ENCODE assay signal across 8 mouse cellular contexts in genomic region chr15:103304616-103304969, GRCm38 (mm10). TPM values are rescaled to one million over a fixed set of nuclear protein-coding genes. Genes with fewer than 3 reads are reported as not detected.
DNase-seq lines count a peak whose midpoint lies in the region; ATAC-seq lines count a peak whose summit lies in the region.

No protein-coding gene starts in this region.

- H3K27ac ChIP-seq in neural tube, embryonic 11.5 days (ENCODE audit: low read depth, low read length) = peak overlapping the region; percentile 99
- H3K27ac ChIP-seq in forebrain, embryonic 10.5 days = peak overlapping the region; percentile 97
- peak overlapping the region; percentile 98 for H3K27ac ChIP-seq in kidney, embryonic 15.5 days
- peak overlapping the region; percentile 100 for H3K27ac ChIP-seq in neural tube, embryonic 14.5 days (ENCODE audit: low read depth, low read length)

- no peaks in the 10 kb centered on the region for H3K9me3 ChIP-seq in neural tube, embryonic 11.5 days (ENCODE audit: control insufficient read depth, low read length)
- H3K9me3 ChIP-seq in forebrain, embryonic 10.5 days = no peaks in the 10 kb centered on the region
- no peaks in the 10 kb centered on the region for H3K9me3 ChIP-seq in kidney, embryonic 15.5 days (replicated peaks)
- no peaks in the 10 kb centered on the region for H3K9me3 ChIP-seq in neural tube, embryonic 14.5 days (ENCODE audit: control insufficient read depth, low read length)

- peak overlapping the region; percentile 63 for H3K9ac ChIP-seq in neural tube, embryonic 11.5 days (ENCODE audit: low read length)
- H3K9ac ChIP-seq in kidney, embryonic 15.5 days = peak overlapping the region; percentile 56
- peak overlapping the region; percentile 39 for H3K9ac ChIP-seq in neural tube, embryonic 14.5 days (replicated peaks; ENCODE audit: low read depth, low read length)

- H3K27me3 ChIP-seq in neural tube, embryonic 11.5 days (ENCODE audit: control insufficient read depth, insufficient read depth, low read length) = 0 out of 2 replicates have a peak, but pooled peaks cover 2% of the 10 kb centered on the region
- peaks cover 21% of the 10 kb centered on the region for H3K27me3 ChIP-seq in forebrain, embryonic 10.5 days (ENCODE audit: poor library complexity, severe bottlenecking)
- no peaks in the 10 kb centered on the region for H3K27me3 ChIP-seq in kidney, embryonic 15.5 days
- H3K27me3 ChIP-seq in neural tube, embryonic 14.5 days (ENCODE audit: control insufficient read depth, insufficient read depth, low read length) = no peaks in the 10 kb centered on the region

- H3K4me3 ChIP-seq in neural tube, embryonic 11.5 days (ENCODE audit: low read depth, low read length) = peak overlapping the region; percentile 19
- peak overlapping the region; percentile 59 for H3K4me3 ChIP-seq in forebrain, embryonic 10.5 days
- H3K4me3 ChIP-seq in kidney, embryonic 15.5 days (replicated peaks) = peak overlapping the region; percentile 48
- peak overlapping the region; percentile 22 for H3K4me3 ChIP-seq in neural tube, embryonic 14.5 days (ENCODE audit: low read depth, low read length)

- H3K4me1 ChIP-seq in neural tube, embryonic 11.5 days (ENCODE audit: control insufficient read depth, insufficient read depth, low read length) = peaks cover 70% of the 10 kb centered on the region
- peaks cover 88% of the 10 kb centered on the region for H3K4me1 ChIP-seq in forebrain, embryonic 10.5 days
- peaks cover 94% of the 10 kb centered on the region for H3K4me1 ChIP-seq in kidney, embryonic 15.5 days
- peaks cover 68% of the 10 kb centered on the region for H3K4me1 ChIP-seq in neural tube, embryonic 14.5 days (ENCODE audit: control insufficient read depth, insufficient read depth, low read length)

- H3K4me2 ChIP-seq in neural tube, embryonic 11.5 days (ENCODE audit: low read depth) = peak overlapping the region; percentile 59
- peak overlapping the region; percentile 67 for H3K4me2 ChIP-seq in kidney, embryonic 15.5 days
- H3K4me2 ChIP-seq in neural tube, embryonic 14.5 days (ENCODE audit: low read depth, low read length) = peak overlapping the region; percentile 45

- DNase-seq in neural tube, embryonic 11.5 days (ENCODE audit: low spot score) = no peak
- DNase-seq in neural tube, embryonic 10.5 days (ENCODE audit: extremely low spot score, low spot score) = no peak
- no peak for DNase-seq in forebrain, embryonic 10.5 days (ENCODE audit: extremely low spot score, low spot score)
- DNase-seq in adrenal gland, postnatal 10 days = no peak
- DNase-seq in left cerebral cortex, adult 11 months (ENCODE audit: low spot score) = no peak
- no peak for DNase-seq in thymus, postnatal 14 days

- H3K36me3 ChIP-seq in neural tube, embryonic 11.5 days (ENCODE audit: control insufficient read depth, insufficient read depth, low read length) = no peaks in the 10 kb centered on the region
- no peaks in the 10 kb centered on the region for H3K36me3 ChIP-seq in forebrain, embryonic 10.5 days (replicated peaks)
- H3K36me3 ChIP-seq in kidney, embryonic 15.5 days = no peaks in the 10 kb centered on the region
- no peaks in the 10 kb centered on the region for H3K36me3 ChIP-seq in neural tube, embryonic 14.5 days (ENCODE audit: control insufficient read depth, insufficient read depth, low read length)

- 2% methylated on average over 9 of the region's 9 CpGs for WGBS in neural tube, embryonic 11.5 days
- WGBS in forebrain, embryonic 10.5 days = 2% methylated on average over 9 of the region's 9 CpGs
- WGBS in kidney, embryonic 15.5 days = under 1% methylated on average over 9 of the region's 9 CpGs
- WGBS in neural tube, embryonic 14.5 days = 0% methylated on average over 9 of the region's 9 CpGs

- peak; percentile 39 for ATAC-seq in neural tube, embryonic 11.5 days (ENCODE audit: insufficient read depth, low FRiP score, low TSS enrichment)
- peak; percentile 20 for ATAC-seq in kidney, embryonic 15.5 days (replicated peaks; ENCODE audit: low FRiP score)
- ATAC-seq in neural tube, embryonic 14.5 days (ENCODE audit: low read depth) = peak; percentile 5

RNA-seq across cellular contexts. Expression of gene Gpr84, which starts 5.8 kb away (rescaled TPM):
- 0.34 and 0.50 TPM in 2 replicates for polyA plus RNA-seq in neural tube, embryonic 11.5 days (2014; fragmentation: Nextera tagmentation; extraction: Ambion mirVana)
- 0.14 and 0.36 TPM in 2 replicates for polyA plus RNA-seq in forebrain, embryonic 10.5 days (2016; fragmentation: Nextera tagmentation; extraction: Ambion mirVana)
- 0.42 and 0.48 TPM in 2 replicates for polyA plus RNA-seq in kidney, embryonic 15.5 days (2015; fragmentation: Nextera tagmentation; extraction: Ambion mirVana)
- polyA plus RNA-seq in neural tube, embryonic 14.5 days (2014; fragmentation: Nextera tagmentation; extraction: Ambion mirVana) = 0.35 and 0.40 TPM in 2 replicates
- total RNA-seq in adrenal gland, postnatal 10 days (2021) = not detected

RNA-seq across cellular contexts. Expression of gene Copz1, which starts 32.1 kb away (rescaled TPM):
- 307 and 317 TPM in 2 replicates for polyA plus RNA-seq in neural tube, embryonic 11.5 days (2014; fragmentation: Nextera tagmentation; extraction: Ambion mirVana)
- polyA plus RNA-seq in forebrain, embryonic 10.5 days (2016; fragmentation: Nextera tagmentation; extraction: Ambion mirVana) = 279 and 280 TPM in 2 replicates
- polyA plus RNA-seq in kidney, embryonic 15.5 days (2015; fragmentation: Nextera tagmentation; extraction: Ambion mirVana) = 298 and 300 TPM in 2 replicates
- polyA plus RNA-seq in neural tube, embryonic 14.5 days (2014; fragmentation: Nextera tagmentation; extraction: Ambion mirVana) = 195 and 216 TPM in 2 replicates
- 100 to 1,000 TPM; 114 TPM for total RNA-seq in adrenal gland, postnatal 10 days (2021)

RNA-seq across cellular contexts. Expression of gene Zfp385a, which starts 35.3 kb away (rescaled TPM):
- polyA plus RNA-seq in neural tube, embryonic 11.5 days (2014; fragmentation: Nextera tagmentation; extraction: Ambion mirVana) = 26.1 and 27.5 TPM in 2 replicates
- 23.1 and 23.6 TPM in 2 replicates for polyA plus RNA-seq in forebrain, embryonic 10.5 days (2016; fragmentation: Nextera tagmentation; extraction: Ambion mirVana)
- polyA plus RNA-seq in kidney, embryonic 15.5 days (2015; fragmentation: Nextera tagmentation; extraction: Ambion mirVana) = 12.5 and 14.4 TPM in 2 replicates
- 19.2 and 20.7 TPM in 2 replicates for polyA plus RNA-seq in neural tube, embryonic 14.5 days (2014; fragmentation: Nextera tagmentation; extraction: Ambion mirVana)
- 10 to 100 TPM; 20.1 to 24.2 TPM for total RNA-seq in adrenal gland, postnatal 10 days (2021)

RNA-seq across cellular contexts. Expression of gene Nfe2, which starts 46.4 kb away (rescaled TPM):
- polyA plus RNA-seq in neural tube, embryonic 11.5 days (2014; fragmentation: Nextera tagmentation; extraction: Ambion mirVana) = 6.5 and 7.3 TPM in 2 replicates
- polyA plus RNA-seq in forebrain, embryonic 10.5 days (2016; fragmentation: Nextera tagmentation; extraction: Ambion mirVana) = 5.5 and 8.3 TPM in 2 replicates
- polyA plus RNA-seq in kidney, embryonic 15.5 days (2015; fragmentation: Nextera tagmentation; extraction: Ambion mirVana) = 5.1 and 6.2 TPM in 2 replicates
- 1.9 and 2.0 TPM in 2 replicates for polyA plus RNA-seq in neural tube, embryonic 14.5 days (2014; fragmentation: Nextera tagmentation; extraction: Ambion mirVana)
- total RNA-seq in adrenal gland, postnatal 10 days (2021) = 1 to 10 TPM; 3.2 to 4.3 TPM
